Comparison of ENCODE assay signal across 24 mouse cellular contexts in the genomic region with DNA sequence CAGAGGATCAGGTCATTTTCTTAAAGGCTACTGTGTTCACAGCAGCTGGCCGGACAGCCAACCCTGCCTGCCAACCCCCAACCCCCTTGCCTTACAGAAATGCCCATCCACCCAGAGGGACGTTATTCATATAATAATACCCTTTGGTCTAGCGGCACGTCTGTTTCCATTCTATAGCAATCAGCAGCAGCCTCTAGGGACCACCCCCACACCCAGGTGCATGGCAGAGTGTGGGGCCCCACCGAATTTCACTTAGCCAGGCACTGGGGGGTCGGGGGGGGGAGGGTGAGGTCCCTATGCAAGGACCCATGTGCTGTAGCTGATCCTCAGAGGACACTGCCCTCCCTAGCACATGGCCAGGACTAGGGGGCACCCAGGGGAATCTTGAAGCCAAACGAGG.
A peak's percentile ranks its signal among the peaks of the same experiment; 100 is the strongest.
DNase-seq lines count a peak whose midpoint lies in the region; ATAC-seq and TF ChIP-seq lines count a peak whose summit lies in the region.
"Had no signal": no experiment of that assay in that cellular context is flagged by ENCODE, and none has a peak within 500 bp of the region (broad histone marks: within the 10 kb centered on the region; RNA-seq: fewer than 3 reads in every experiment).

No protein-coding gene starts in this region.

- H3K9me3 ChIP-seq in hindbrain, embryonic 12.5 days (replicated peaks), result no peaks in the 10 kb centered on the region
- H3K9me3 ChIP-seq in hindbrain, embryonic 14.5 days (ENCODE audit: control insufficient read depth, low read length), result no peaks in the 10 kb centered on the region
- H3K9me3 ChIP-seq in embryonic facial prominence, embryonic 15.5 days (replicated peaks), result no peaks in the 10 kb centered on the region
- no peaks in the 10 kb centered on the region for H3K9me3 ChIP-seq in intestine, embryonic 16.5 days (ENCODE audit: control insufficient read depth, low read length)
- H3K9me3 ChIP-seq: heart, embryonic 13.5 days; kidney, embryonic 15.5 days had no signal

- H3K36me3 ChIP-seq in hindbrain, embryonic 12.5 days, result no peaks in the 10 kb centered on the region
- no peaks in the 10 kb centered on the region for H3K36me3 ChIP-seq in hindbrain, embryonic 14.5 days (replicated peaks; ENCODE audit: control insufficient read depth, insufficient read depth)
- 0 out of 2 replicates have a peak, but pooled peaks cover 11% of the 10 kb centered on the region for H3K36me3 ChIP-seq in embryonic facial prominence, embryonic 15.5 days
- H3K36me3 ChIP-seq in intestine, embryonic 16.5 days (ENCODE audit: control insufficient read depth, insufficient read depth, low read length), result no peaks in the 10 kb centered on the region

- WGBS in hindbrain, embryonic 12.5 days, result 49% methylated on average over 7 of the region's 7 CpGs
- 39% methylated on average over 7 of the region's 7 CpGs for WGBS in hindbrain, embryonic 14.5 days
- 72% methylated on average over 7 of the region's 7 CpGs for WGBS in bone marrow, adult 2 months
- WGBS in embryonic facial prominence, embryonic 15.5 days, result 39% methylated on average over 7 of the region's 7 CpGs
- 58% methylated on average over 7 of the region's 7 CpGs for WGBS in intestine, embryonic 16.5 days

- H3K4me3 ChIP-seq in hindbrain, embryonic 12.5 days, result no peak overlapping the region
- H3K4me3 ChIP-seq in hindbrain, embryonic 14.5 days (replicated peaks; ENCODE audit: low read length), result no peak overlapping the region
- no peak overlapping the region for H3K4me3 ChIP-seq in bone marrow, adult 2 months (replicated peaks; ENCODE audit: control insufficient read depth, low read depth, low read length)
- no peak overlapping the region for H3K4me3 ChIP-seq in embryonic facial prominence, embryonic 15.5 days (replicated peaks)
- H3K4me3 ChIP-seq in intestine, embryonic 16.5 days (ENCODE audit: low read length), result no peak overlapping the region
- H3K4me3 ChIP-seq: erythroblast, embryonic 14.5 days; heart, embryonic 13.5 days; kidney, embryonic 15.5 days had no signal

- 0 out of 2 replicates have a peak overlapping the region, but pooled peaks have one; percentile 32 for H3K9ac ChIP-seq in hindbrain, embryonic 12.5 days
- H3K9ac ChIP-seq in hindbrain, embryonic 14.5 days, result no peak overlapping the region
- H3K9ac ChIP-seq in embryonic facial prominence, embryonic 15.5 days, result no peak overlapping the region
- no peak overlapping the region for H3K9ac ChIP-seq in intestine, embryonic 16.5 days (ENCODE audit: low read depth, low read length)
- H3K9ac ChIP-seq: heart, embryonic 13.5 days; kidney, embryonic 15.5 days had no signal

- no peaks in the 10 kb centered on the region for H3K27me3 ChIP-seq in hindbrain, embryonic 12.5 days
- no peaks in the 10 kb centered on the region for H3K27me3 ChIP-seq in hindbrain, embryonic 14.5 days (ENCODE audit: control insufficient read depth, insufficient read depth, low read length)
- no peaks in the 10 kb centered on the region for H3K27me3 ChIP-seq in embryonic facial prominence, embryonic 15.5 days
- no peaks in the 10 kb centered on the region for H3K27me3 ChIP-seq in intestine, embryonic 16.5 days (replicated peaks; ENCODE audit: control insufficient read depth, insufficient read depth, low read length)
- H3K27me3 ChIP-seq: heart, embryonic 13.5 days; kidney, embryonic 15.5 days had no signal

- H3K4me1 ChIP-seq in hindbrain, embryonic 12.5 days, result peaks cover 17% of the 10 kb centered on the region
- H3K4me1 ChIP-seq in hindbrain, embryonic 14.5 days (replicated peaks; ENCODE audit: control insufficient read depth, insufficient read depth, low read length), result peaks cover 10% of the 10 kb centered on the region; the same call in 1 of the 2 replicates
- peaks cover 2% of the 10 kb centered on the region; the same call in 1 of the 2 replicates for H3K4me1 ChIP-seq in bone marrow, adult 2 months (ENCODE audit: control insufficient read depth, insufficient read depth, low read length)
- peaks cover 25% of the 10 kb centered on the region for H3K4me1 ChIP-seq in embryonic facial prominence, embryonic 15.5 days
- peaks cover 5% of the 10 kb centered on the region; the same call in 1 of the 2 replicates for H3K4me1 ChIP-seq in intestine, embryonic 16.5 days (ENCODE audit: control insufficient read depth, insufficient read depth, low read length)

- H3K4me2 ChIP-seq in hindbrain, embryonic 12.5 days (replicated peaks), result no peak overlapping the region
- H3K4me2 ChIP-seq in hindbrain, embryonic 14.5 days (replicated peaks), result no peak overlapping the region
- H3K4me2 ChIP-seq in embryonic facial prominence, embryonic 15.5 days (replicated peaks), result no peak overlapping the region
- no peak overlapping the region for H3K4me2 ChIP-seq in intestine, embryonic 16.5 days (ENCODE audit: low read depth, low read length)
- H3K4me2 ChIP-seq: heart, embryonic 13.5 days; kidney, embryonic 15.5 days; midbrain, embryonic 11.5 days had no signal

- TF ChIP-seq CTCF in bone marrow, adult 2 months (IDR thresholded peaks at IDR 0.05; ENCODE audit: control insufficient read depth, insufficient read depth, low read length), result no peak

- no peak for TF ChIP-seq POLR2A in bone marrow, adult 2 months (IDR thresholded peaks at IDR 0.05; ENCODE audit: borderline replicate concordance, control insufficient read depth, low read depth, low read length)

- H3K27ac ChIP-seq in hindbrain, embryonic 12.5 days, result no peak overlapping the region
- no peak overlapping the region for H3K27ac ChIP-seq in hindbrain, embryonic 14.5 days
- H3K27ac ChIP-seq in bone marrow, adult 2 months (ENCODE audit: control insufficient read depth, insufficient read depth, low read depth, low read length, poor library complexity), result 0 out of 2 replicates have a peak overlapping the region, but pooled peaks have one; percentile 9
- peak overlapping the region; percentile 23 for H3K27ac ChIP-seq in embryonic facial prominence, embryonic 15.5 days (replicated peaks)
- no peak overlapping the region for H3K27ac ChIP-seq in intestine, embryonic 16.5 days (ENCODE audit: low read length)
- H3K27ac ChIP-seq: heart, embryonic 13.5 days; kidney, embryonic 15.5 days; macrophage had no signal

- no peak for DNase-seq in hindbrain, embryonic 14.5 days (ENCODE audit: low spot score)
- DNase-seq in A20 (ENCODE audit: low read depth, low spot score), result peak; percentile 40
- DNase-seq in frontal cortex, adult 2 months (ENCODE audit: extremely low spot score in 1 of 2, low spot score in 1 of 2), result no peak
- DNase-seq: adrenal gland, adult 8-10 months; cerebellum, adult 18-20 months; cerebellum, postnatal 36 days; embryo, embryonic 11 days; gastrocnemius, postnatal 25 days; heart, adult 18-20 months; heart, postnatal 14 days; kidney, adult 11 months; kidney, postnatal 36 days; liver had no signal

- 0 out of 2 replicates have a peak, but pooled peaks have one; percentile 21 for ATAC-seq in hindbrain, embryonic 12.5 days (ENCODE audit: low FRiP score)
- ATAC-seq in hindbrain, embryonic 14.5 days (ENCODE audit: low FRiP score), result no peak
- no peak for ATAC-seq in embryonic facial prominence, embryonic 15.5 days (ENCODE audit: insufficient number of reproducible peaks, low FRiP score, low TSS enrichment, low read depth)
- ATAC-seq in intestine, embryonic 16.5 days, result no peak
- ATAC-seq: activated CD4-positive, CD25-positive, alpha-beta regulatory T cell, adult 4 months; forebrain, embryonic 14.5 days had no signal

Comparison
In these comparisons a context has a peak if more than half of its experiments do, and no peak if none do; other contexts are left out.
1. H3K27ac ChIP-seq: peak in bone marrow, adult 2 months (single experiment) and embryonic facial prominence, embryonic 15.5 days (single experiment); none in hindbrain, embryonic 12.5 days (single experiment), hindbrain, embryonic 14.5 days (single experiment) and intestine, embryonic 16.5 days (single experiment).